Mouse (Mus musculus) heart, adult 2 months (tissue): ENCODE measurements around the gene Zrsr2.

Source experiments
- CTCF ChIP-seq: fragments of 200-600 bp; IDR thresholded peaks from 2 replicates; pipeline ENCODE4 v1.8.1; 2022; ENCODE audit warnings: antibody characterized with exemption, mild to moderate bottlenecking, moderate library complexity
- POLR2A ChIP-seq: fragments of 200-500 bp; IDR thresholded peaks from 2 replicates; pipeline ENCODE4 v1.6.1; 2011; ENCODE audit warnings: mild to moderate bottlenecking, low read depth, low read length, control low read depth; ENCODE audit not compliant: insufficient read depth

DNA sequence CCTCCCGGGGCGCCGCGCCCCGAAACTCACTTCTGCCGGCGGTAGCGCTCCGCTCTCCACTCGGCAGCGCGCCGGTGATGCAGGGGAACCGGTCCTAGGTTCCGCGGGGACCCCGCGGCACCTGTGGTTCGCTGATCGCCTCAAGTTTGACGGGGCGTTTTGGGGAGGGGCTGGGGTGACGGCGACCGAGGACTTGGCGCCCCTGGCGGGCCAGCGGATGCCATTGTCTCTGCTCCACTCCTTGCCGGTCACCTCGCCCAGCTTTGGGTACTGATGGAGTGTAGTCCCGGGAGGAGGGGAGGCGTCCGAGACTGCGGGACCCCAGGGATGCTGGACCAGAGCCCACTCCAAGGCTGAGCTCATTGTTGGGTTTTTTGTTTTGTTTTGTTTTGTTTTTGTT lies 49.1 kb downstream of the Zrsr2 start:
- TF ChIP-seq POLR2A, result no peak
- TF ChIP-seq CTCF, result peak; percentile 38
